Mouse (Mus musculus) heart, adult 2 months (tissue): ENCODE data around the gene St7.

Experiments used
- CTCF ChIP-seq: fragments of 200-600 bp; IDR thresholded peaks from 2 replicates; pipeline ENCODE4 v1.8.1; 2022; ENCODE audit warnings: antibody characterized with exemption, mild to moderate bottlenecking, moderate library complexity
- EP300 ChIP-seq: fragments of 200-500 bp; IDR thresholded peaks from 2 replicates; pipeline ENCODE4 v1.6.1; 2011; ENCODE audit warnings: low read depth, low read length, control low read depth; ENCODE audit not compliant: insufficient read depth
- POLR2A ChIP-seq: fragments of 200-500 bp; IDR thresholded peaks from 2 replicates; pipeline ENCODE4 v1.6.1; 2011; ENCODE audit warnings: mild to moderate bottlenecking, low read depth, low read length, control low read depth; ENCODE audit not compliant: insufficient read depth

DNA sequence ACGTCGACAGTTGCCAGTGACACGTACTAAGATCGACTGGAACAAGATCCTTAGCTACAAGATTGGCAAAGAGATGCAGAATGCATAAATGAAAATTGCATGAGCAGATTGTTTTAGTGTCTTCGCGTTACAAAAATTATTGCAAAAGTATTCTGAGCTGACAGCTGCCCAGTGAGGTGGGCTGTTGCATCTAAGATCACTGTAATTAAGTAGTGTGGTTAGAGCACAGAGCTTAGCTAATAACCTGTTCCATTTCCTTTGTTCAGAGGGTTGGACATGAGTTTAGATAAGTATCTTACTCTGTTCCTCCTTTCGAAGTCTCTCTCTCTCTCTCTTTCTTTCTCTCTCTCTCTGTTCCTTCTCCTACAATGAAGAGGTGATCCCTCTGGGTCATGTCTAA, 27.4 kb upstream of the St7 start:
- no peak for TF ChIP-seq POLR2A
- no peak for TF ChIP-seq CTCF
- no peak for TF ChIP-seq EP300
